Mouse (Mus musculus): Measurements from ENCODE around the gene Exoc2. TPM values are rescaled to one million over a fixed set of nuclear protein-coding genes. Genes with fewer than 3 reads are reported as not detected.

Gene Exoc2
- total RNA-seq, 2 experiments from 2014 or later = 15.6 to 16.1 TPM

GRCm38 (mm10) chr13:30976536-30977084 lies 2.7 kb upstream of the Exoc2 start:
- no peak for DNase-seq (ENCODE audit: low spot score)
- intact Hi-C loops (cut with DNase I) = loop anchor here (10.0 kb wide), 1 partner anchor 322 kb away; the partner anchor contains the start of gene Dusp22

- DNase-seq (ENCODE audit: low spot score) = no peak
- intact Hi-C loops (cut with DNase I) = loop anchor here (10.0 kb wide), 1 partner anchor 319 kb away; the partner anchor contains the start of gene Dusp22
Measured at GRCm38 (mm10) chr13:30974247-30974630, 346 bp upstream of the Exoc2 start.

GRCm38 (mm10) chr13:30972102-30972501 lies 1.8 kb downstream of the Exoc2 start:
- intact Hi-C loops (cut with DNase I) = loop anchor here (10.0 kb wide), 1 partner anchor 317 kb away; the partner anchor contains the start of gene Dusp22
- DNase-seq (ENCODE audit: low spot score) = no peak

GRCm38 (mm10) chr13:30971047-30971446 lies 2.8 kb downstream of the Exoc2 start:
- DNase-seq (ENCODE audit: low spot score) = no peak
- intact Hi-C loops (cut with DNase I) = loop anchor here (10.0 kb wide), 1 partner anchor 316 kb away; the partner anchor contains the start of gene Dusp22

- DNase-seq (ENCODE audit: low spot score) = no peak
- intact Hi-C loops (cut with DNase I) = no loop called here
Measured at GRCm38 (mm10) chr13:30968311-30968710, 5.6 kb downstream of the Exoc2 start.

- DNase-seq (ENCODE audit: low spot score) = no peak
- intact Hi-C loops (cut with DNase I) = no loop called here
Measured at GRCm38 (mm10) chr13:30966507-30966911, 7.4 kb downstream of the Exoc2 start.

GRCm38 (mm10) chr13:30961932-30962331 lies 12.0 kb downstream of the Exoc2 start:
- intact Hi-C loops (cut with DNase I) = no loop called here
- DNase-seq (ENCODE audit: low spot score) = no peak

GRCm38 (mm10) chr13:30960714-30961113 lies 13.2 kb downstream of the Exoc2 start:
- intact Hi-C loops (cut with DNase I) = no loop called here
- no peak for DNase-seq (ENCODE audit: low spot score)

- no peak for DNase-seq (ENCODE audit: low spot score)
- intact Hi-C loops (cut with DNase I) = no loop called here
Measured at GRCm38 (mm10) chr13:30953580-30953979, 20.3 kb downstream of the Exoc2 start.

- intact Hi-C loops (cut with DNase I) = no loop called here
- no peak for DNase-seq (ENCODE audit: low spot score)
Measured at GRCm38 (mm10) chr13:30952044-30952443, 21.8 kb downstream of the Exoc2 start.

GRCm38 (mm10) chr13:30949181-30949580 lies 24.7 kb downstream of the Exoc2 start:
- intact Hi-C loops (cut with DNase I) = no loop called here

GRCm38 (mm10) chr13:30947540-30947939 lies 26.4 kb downstream of the Exoc2 start, which contains the start of gene Hus1b:
Gene Hus1b (minus strand): TSS chr13:30947759.
- DNase-seq (ENCODE audit: low spot score) = no peak
- intact Hi-C loops (cut with DNase I) = no loop called here

More at GRCm38 (mm10) chr13:30949181-30949580, 24.7 kb downstream of the Exoc2 start:
- DNase-seq (ENCODE audit: low spot score) = no peak

GRCm38 (mm10) chr13:30947129-30947528 lies 26.8 kb downstream of the Exoc2 start:
- intact Hi-C loops (cut with DNase I) = no loop called here
- no peak for DNase-seq (ENCODE audit: low spot score)

GRCm38 (mm10) chr13:30945788-30946187 lies 28.1 kb downstream of the Exoc2 start:
- no peak for DNase-seq (ENCODE audit: low spot score)

GRCm38 (mm10) chr13:30932972-30933371 lies 40.9 kb downstream of the Exoc2 start:
- intact Hi-C loops (cut with DNase I) = no loop called here
- no peak for DNase-seq (ENCODE audit: low spot score)

More at GRCm38 (mm10) chr13:30945788-30946187, 28.1 kb downstream of the Exoc2 start:
- intact Hi-C loops (cut with DNase I) = no loop called here

- intact Hi-C loops (cut with DNase I) = no loop called here
- no peak for DNase-seq (ENCODE audit: low spot score)
Measured at GRCm38 (mm10) chr13:30931613-30932012, 42.3 kb downstream of the Exoc2 start.

- intact Hi-C loops (cut with DNase I) = no loop called here
- no peak for DNase-seq (ENCODE audit: low spot score)
Measured at GRCm38 (mm10) chr13:30929119-30929518, 44.8 kb downstream of the Exoc2 start.

- intact Hi-C loops (cut with DNase I) = no loop called here
Measured at GRCm38 (mm10) chr13:30924269-30924668, 49.6 kb downstream of the Exoc2 start.

GRCm38 (mm10) chr13:30921914-30922313 lies 52.0 kb downstream of the Exoc2 start:
- DNase-seq (ENCODE audit: low spot score) = no peak
- intact Hi-C loops (cut with DNase I) = no loop called here

More at GRCm38 (mm10) chr13:30924269-30924668, 49.6 kb downstream of the Exoc2 start:
- no peak for DNase-seq (ENCODE audit: low spot score)

- DNase-seq (ENCODE audit: low spot score) = no peak
- intact Hi-C loops (cut with DNase I) = no loop called here
Measured at GRCm38 (mm10) chr13:30913757-30914156, 60.1 kb downstream of the Exoc2 start.

GRCm38 (mm10) chr13:30913028-30913427 lies 60.9 kb downstream of the Exoc2 start:
- no peak for DNase-seq (ENCODE audit: low spot score)
- intact Hi-C loops (cut with DNase I) = no loop called here
